Mouse (Mus musculus): Measurements from ENCODE around the gene Arfgap3. TPM values are rescaled to one million over a fixed set of nuclear protein-coding genes. Genes with fewer than 3 reads are reported as not detected.
"Not testable (repeated sequence)": the region's sequence is repeated elsewhere in the genome, so short reads cannot be mapped to it uniquely, and the experiment has no call there.

Arfgap3 gene
- polyA plus RNA-seq, 1 experiment from 2014 or later: 34.0 TPM

DNA sequence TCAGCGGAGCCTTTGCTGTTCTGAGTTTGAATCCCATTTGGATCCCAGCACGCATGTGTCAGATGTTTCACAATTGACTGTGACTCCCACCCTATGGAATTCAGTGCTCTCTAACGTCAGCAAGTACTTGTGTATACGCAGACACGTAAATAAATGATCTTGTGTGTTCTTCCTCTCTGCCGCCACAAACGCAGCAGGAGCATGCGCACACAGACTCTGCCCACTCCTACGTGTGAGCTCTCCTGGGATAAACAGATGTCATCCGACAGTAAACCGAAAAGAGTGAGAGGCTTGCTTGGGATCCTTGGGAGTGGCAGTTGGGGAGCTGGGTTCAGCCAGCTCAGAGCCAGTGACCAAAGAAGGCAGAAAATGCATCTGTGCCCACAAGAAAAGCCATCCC is 68.7 kb downstream of the Arfgap3 start:
- DNase-seq (ENCODE audit: low spot score): no peak
- no peaks in the 10 kb centered on the region for H3K36me3 ChIP-seq
- 71% methylated on average over 11 of the region's 11 CpGs for WGBS
- H3K9me3 ChIP-seq (replicated peaks): no peaks in the 10 kb centered on the region
- no peak overlapping the region for H3K27ac ChIP-seq
- H3K4me1 ChIP-seq: no peaks in the 10 kb centered on the region
- H3K4me3 ChIP-seq: no peak overlapping the region
- no peaks in the 10 kb centered on the region for H3K27me3 ChIP-seq (ENCODE audit: low read depth, poor library complexity, severe bottlenecking)

DNA sequence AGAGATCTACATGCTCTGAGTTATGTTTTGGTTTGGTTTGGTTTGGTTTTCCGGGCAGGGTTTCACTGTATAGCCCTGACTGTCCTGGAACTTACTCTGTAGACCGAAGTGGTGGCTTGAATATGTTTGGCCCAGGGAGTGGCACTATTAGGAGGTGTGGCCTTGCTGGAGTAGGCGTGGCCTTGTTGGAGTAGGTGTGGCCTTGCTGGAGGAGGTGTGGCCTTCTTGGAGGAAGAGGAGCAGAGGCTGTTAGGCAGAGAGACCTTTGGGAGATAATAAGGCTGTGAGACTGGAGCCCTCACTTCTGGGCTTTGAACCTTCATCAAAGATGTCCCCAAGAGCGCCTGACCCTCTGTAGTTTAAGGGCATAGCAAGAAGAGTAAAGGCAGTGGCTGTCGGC is 71.5 kb downstream of the Arfgap3 start:
- Histone ChIP-seq H3K27me3 (ENCODE audit: low read depth, poor library complexity, severe bottlenecking) (no peaks in the 10 kb centered on the region), H3K9me3 (replicated peaks) (no peaks in the 10 kb centered on the region), H3K4me3 (no peak overlapping the region), H3K27ac (no peak overlapping the region), H3K4me1 (no peaks in the 10 kb centered on the region), H3K36me3 (no peaks in the 10 kb centered on the region)
- 83% methylated on average over 5 of the region's 5 CpGs for WGBS
- DNase-seq (ENCODE audit: low spot score): no peak

DNA sequence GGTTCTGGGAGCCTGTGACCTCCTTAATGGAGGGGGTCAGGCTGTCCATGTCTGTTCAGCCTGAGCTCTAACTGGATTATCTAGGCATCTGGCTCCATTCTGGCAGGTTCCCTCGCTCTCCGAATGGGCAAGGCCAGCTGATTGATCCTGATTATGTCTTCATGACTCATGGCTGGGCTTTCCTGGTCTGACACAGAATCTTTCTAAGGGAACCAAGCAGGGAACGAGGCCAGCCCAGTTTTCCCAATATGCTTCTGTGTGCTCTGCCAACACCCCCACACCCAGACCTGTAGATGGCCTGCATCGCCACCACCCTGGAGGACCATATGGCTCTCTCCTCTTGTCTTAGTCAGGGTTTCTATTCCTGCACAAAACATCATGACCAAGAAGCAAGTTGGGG is 72.6 kb downstream of the Arfgap3 start:
- DNase-seq (ENCODE audit: low spot score): no peak
- Histone ChIP-seq H3K36me3 (no peaks in the 10 kb centered on the region), H3K4me3 (no peak overlapping the region), H3K4me1 (no peaks in the 10 kb centered on the region), H3K27me3 (ENCODE audit: low read depth, poor library complexity, severe bottlenecking) (no peaks in the 10 kb centered on the region), H3K9me3 (replicated peaks) (no peaks in the 10 kb centered on the region), H3K27ac (no peak overlapping the region)
- WGBS: 85% methylated on average over 4 of the region's 4 CpGs

DNA sequence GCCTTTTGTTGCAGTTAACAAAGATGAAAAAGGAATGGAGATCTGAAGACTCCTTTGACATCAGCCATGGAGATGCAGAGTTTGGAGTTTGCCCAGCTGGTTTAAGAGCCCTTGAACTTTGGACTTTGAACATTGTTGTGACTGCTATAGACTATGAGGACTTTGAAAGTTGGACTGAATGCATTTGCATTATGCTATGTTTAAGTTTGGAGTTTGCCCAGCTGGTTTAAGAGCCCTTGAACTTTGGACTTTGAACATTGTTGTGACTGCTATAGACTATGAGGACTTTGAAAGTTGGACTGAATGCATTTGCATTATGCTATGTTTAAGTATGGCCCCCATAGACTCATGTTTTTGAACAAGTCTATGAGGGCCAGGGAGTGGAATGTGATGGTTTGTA is 75.8 kb downstream of the Arfgap3 start:
- H3K36me3 ChIP-seq; DNase-seq (ENCODE audit: low spot score); H3K4me3 ChIP-seq; H3K27ac ChIP-seq; H3K27me3 ChIP-seq (ENCODE audit: low read depth, poor library complexity, severe bottlenecking); H3K4me1 ChIP-seq; H3K9me3 ChIP-seq (replicated peaks): not testable (repeated sequence)

DNA sequence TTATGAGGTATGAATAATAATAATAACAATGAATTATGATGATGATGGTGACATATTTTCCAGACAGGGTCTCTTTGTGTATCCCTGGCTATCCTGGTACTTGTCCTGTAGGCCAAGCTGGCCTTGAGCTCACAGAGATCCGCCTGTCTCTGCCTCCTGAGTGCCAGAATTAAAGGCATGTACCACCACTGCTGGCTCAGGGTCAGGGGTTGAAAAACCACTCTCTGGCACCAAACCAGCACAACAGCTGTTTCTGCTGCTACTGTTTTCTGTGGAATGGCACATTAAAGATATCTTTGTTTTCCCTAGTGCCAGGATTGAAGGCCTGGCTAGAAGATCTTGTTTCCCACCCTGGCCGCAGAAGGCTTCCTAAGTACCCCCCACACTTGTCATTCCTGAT is 77.0 kb downstream of the Arfgap3 start:
- no peak overlapping the region for H3K27ac ChIP-seq
- no peaks in the 10 kb centered on the region for H3K4me1 ChIP-seq
- H3K9me3 ChIP-seq (replicated peaks): no peaks in the 10 kb centered on the region
- no peaks in the 10 kb centered on the region for H3K36me3 ChIP-seq
- H3K27me3 ChIP-seq (ENCODE audit: low read depth, poor library complexity, severe bottlenecking): no peaks in the 10 kb centered on the region
- H3K4me3 ChIP-seq: no peak overlapping the region
- DNase-seq (ENCODE audit: low spot score): no peak
- 99% methylated on average over 2 of the region's 2 CpGs for WGBS

GRCm38 (mm10) chr15:83271221-83271620 is 78.8 kb downstream of the Arfgap3 start:
- H3K9me3 ChIP-seq (replicated peaks); H3K4me3 ChIP-seq; H3K27me3 ChIP-seq (ENCODE audit: low read depth, poor library complexity, severe bottlenecking); DNase-seq (ENCODE audit: low spot score); H3K4me1 ChIP-seq; H3K36me3 ChIP-seq; H3K27ac ChIP-seq: not testable (repeated sequence)
- 28% methylated on average over 9 of the region's 9 CpGs for WGBS

DNA sequence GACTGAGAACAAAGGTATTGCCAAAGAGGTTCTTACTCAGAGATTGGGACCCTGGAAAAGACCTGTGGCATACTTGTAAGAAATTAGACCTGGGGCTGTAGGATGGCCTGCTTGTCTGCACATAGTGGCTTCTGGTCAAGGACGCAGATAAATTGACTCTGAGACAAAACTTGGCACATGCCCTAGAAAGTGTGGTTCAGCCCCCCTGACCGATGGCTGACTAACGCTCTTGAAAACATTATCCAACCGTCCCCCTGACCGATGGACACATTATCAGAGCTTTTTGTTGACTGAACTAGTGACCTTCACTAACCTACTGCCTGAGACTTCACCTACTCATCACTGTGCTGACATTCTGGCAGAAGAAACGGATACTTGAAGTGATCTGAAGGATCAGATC is 80.1 kb downstream of the Arfgap3 start:
- not testable (repeated sequence) for DNase-seq (ENCODE audit: low spot score); H3K4me3 ChIP-seq; H3K9me3 ChIP-seq (replicated peaks); H3K4me1 ChIP-seq; H3K27me3 ChIP-seq (ENCODE audit: low read depth, poor library complexity, severe bottlenecking); H3K36me3 ChIP-seq; H3K27ac ChIP-seq
- 88% methylated on average over 6 of the region's 6 CpGs for WGBS

GRCm38 (mm10) chr15:83268428-83268827 is 81.6 kb downstream of the Arfgap3 start:
- not testable (repeated sequence) for H3K4me1 ChIP-seq; H3K4me3 ChIP-seq; H3K27me3 ChIP-seq (ENCODE audit: low read depth, poor library complexity, severe bottlenecking); H3K9me3 ChIP-seq (replicated peaks); H3K27ac ChIP-seq; H3K36me3 ChIP-seq; DNase-seq (ENCODE audit: low spot score)
- whole genome bisulfite sequencing: 69% methylated on average over 7 of the region's 7 CpGs

DNA sequence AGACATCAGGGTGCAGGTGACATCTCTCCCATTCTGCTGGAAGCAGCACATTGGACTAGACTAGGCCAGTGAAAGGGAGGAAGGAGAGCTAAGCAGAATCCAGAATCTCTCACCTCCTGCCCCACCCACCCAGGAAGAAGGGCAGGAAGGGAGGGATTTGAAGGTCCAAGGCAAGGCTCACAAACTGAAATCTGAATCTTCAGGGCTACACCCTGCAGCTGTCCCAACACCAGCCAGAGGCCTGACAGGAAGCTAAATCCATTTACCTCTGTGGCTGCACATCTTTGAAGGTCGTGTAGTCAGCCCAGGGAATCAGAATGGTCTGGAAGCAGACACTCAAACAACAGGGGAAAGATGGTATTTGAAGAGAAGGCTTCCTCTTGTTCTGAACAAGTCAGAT is 84.8 kb downstream of the Arfgap3 start:
- no peak for DNase-seq (ENCODE audit: low spot score)
- Histone ChIP-seq H3K27me3 (ENCODE audit: low read depth, poor library complexity, severe bottlenecking) (no peaks in the 10 kb centered on the region), H3K4me3 (no peak overlapping the region), H3K9me3 (replicated peaks) (no peaks in the 10 kb centered on the region), H3K27ac (no peak overlapping the region), H3K4me1 (no peaks in the 10 kb centered on the region), H3K36me3 (no peaks in the 10 kb centered on the region)
- 37% methylated on average over 1 of the region's 1 CpGs for WGBS

- no peak overlapping the region for H3K4me3 ChIP-seq
- no peak overlapping the region for H3K27ac ChIP-seq
- H3K36me3 ChIP-seq: no peaks in the 10 kb centered on the region
- no peaks in the 10 kb centered on the region for H3K27me3 ChIP-seq (ENCODE audit: low read depth, poor library complexity, severe bottlenecking)
- 80% methylated on average over 5 of the region's 5 CpGs for WGBS
- DNase-seq (ENCODE audit: low spot score): no peak
- no peaks in the 10 kb centered on the region for H3K4me1 ChIP-seq
- no peaks in the 10 kb centered on the region for H3K9me3 ChIP-seq (replicated peaks)
Measured at GRCm38 (mm10) chr15:83263405-83263804, 86.6 kb downstream of the Arfgap3 start.

GRCm38 (mm10) chr15:83257906-83258305 is 92.1 kb downstream of the Arfgap3 start:
- Histone ChIP-seq H3K9me3 (replicated peaks) (no peaks in the 10 kb centered on the region), H3K36me3 (no peaks in the 10 kb centered on the region), H3K4me1 (no peaks in the 10 kb centered on the region), H3K4me3 (no peak overlapping the region), H3K27me3 (ENCODE audit: low read depth, poor library complexity, severe bottlenecking) (peaks cover 8% of the 10 kb centered on the region), H3K27ac (no peak overlapping the region)
- DNase-seq (ENCODE audit: low spot score): no peak
- whole genome bisulfite sequencing: 88% methylated on average over 13 of the region's 13 CpGs

DNA sequence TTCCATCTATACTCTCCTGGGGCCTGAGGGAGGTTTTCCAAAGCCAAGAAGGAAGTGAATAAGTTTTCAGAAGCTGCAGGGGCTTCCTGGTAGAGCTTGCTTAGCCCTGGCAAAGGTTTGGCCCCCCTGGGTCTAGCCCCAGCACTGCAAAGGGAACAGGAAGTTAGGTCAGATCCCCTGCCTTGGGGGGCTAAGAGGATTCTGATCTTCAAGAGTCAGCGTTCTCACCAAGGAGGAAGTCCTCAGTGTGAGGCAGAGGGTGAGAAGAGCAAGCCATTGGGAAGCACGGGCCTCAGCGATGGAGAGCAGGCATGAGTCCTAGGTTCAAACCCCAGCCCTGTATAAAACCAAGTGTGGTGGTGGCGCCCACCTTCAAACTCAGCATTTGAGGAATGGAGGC is 93.6 kb downstream of the Arfgap3 start:
- no peaks in the 10 kb centered on the region for H3K9me3 ChIP-seq (replicated peaks)
- H3K27ac ChIP-seq: no peak overlapping the region
- peaks cover 22% of the 10 kb centered on the region for H3K27me3 ChIP-seq (ENCODE audit: low read depth, poor library complexity, severe bottlenecking)
- H3K4me3 ChIP-seq: no peak overlapping the region
- 89% methylated on average over 4 of the region's 4 CpGs for WGBS
- H3K4me1 ChIP-seq: peaks cover 3% of the 10 kb centered on the region
- H3K36me3 ChIP-seq: no peaks in the 10 kb centered on the region
- no peak for DNase-seq (ENCODE audit: low spot score)

GRCm38 (mm10) chr15:83255944-83256343 is 94.1 kb downstream of the Arfgap3 start:
- no peak for DNase-seq (ENCODE audit: low spot score)

DNA sequence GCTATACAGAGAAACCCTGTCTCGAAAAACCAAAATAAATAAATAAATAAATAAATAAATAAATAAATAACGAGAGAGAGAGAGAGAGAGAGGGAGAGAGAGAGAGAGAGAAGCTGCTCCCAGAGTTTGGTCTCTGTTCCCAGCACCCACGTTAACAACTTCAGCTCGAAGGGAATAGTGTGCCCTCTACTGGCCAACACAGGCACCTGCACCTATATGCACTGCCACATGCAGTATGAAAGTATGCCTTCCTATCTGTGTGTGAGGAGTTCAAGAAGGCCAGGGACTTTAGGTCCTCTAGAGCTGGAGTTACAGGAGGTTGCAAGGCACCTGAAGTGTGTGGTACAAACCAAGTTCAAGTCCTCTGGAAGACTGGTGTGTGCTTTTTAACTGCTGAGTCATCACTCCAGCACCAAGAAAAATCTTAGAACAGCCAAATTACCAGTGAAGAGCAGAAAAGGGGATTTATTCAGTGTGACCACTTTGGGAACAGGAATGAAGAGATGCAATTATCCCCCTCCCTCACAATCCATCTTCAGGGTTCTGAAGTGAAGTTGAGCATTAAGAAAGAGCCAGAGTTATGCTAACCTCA is 94.8 kb downstream of the Arfgap3 start:
- Histone ChIP-seq H3K4me1 (peaks cover 13% of the 10 kb centered on the region), H3K4me3 (no peak overlapping the region), H3K36me3 (no peaks in the 10 kb centered on the region), H3K27me3 (ENCODE audit: low read depth, poor library complexity, severe bottlenecking) (peaks cover 34% of the 10 kb centered on the region), H3K9me3 (replicated peaks) (no peaks in the 10 kb centered on the region), H3K27ac (no peak overlapping the region)
- 95% methylated on average over 4 of the region's 4 CpGs for WGBS
- DNase-seq (ENCODE audit: low spot score): no peak

More at GRCm38 (mm10) chr15:83255944-83256343, 94.1 kb downstream of the Arfgap3 start:
- Histone ChIP-seq H3K4me3 (no peak overlapping the region), H3K27me3 (ENCODE audit: low read depth, poor library complexity, severe bottlenecking) (peaks cover 28% of the 10 kb centered on the region), H3K36me3 (no peaks in the 10 kb centered on the region), H3K27ac (no peak overlapping the region), H3K9me3 (replicated peaks) (no peaks in the 10 kb centered on the region), H3K4me1 (peaks cover 9% of the 10 kb centered on the region)
- 89% methylated on average over 7 of the region's 7 CpGs for WGBS

All from limb, embryonic 10.5 days (tissue).